Mouse (Mus musculus) heart, postnatal 25 days (tissue): ENCODE measurements at regions not wholly inside any gene's neighbourhood (a gene's known extent, or its start where the extent isn't known, plus 50 kb on each side); places are given as distances from the start of the nearest gene placed in this dataset.

Source experiments
- DNase-seq: peaks from one replicate; pipeline ENCODE4 v3.0.0; 2022; ENCODE audit warnings: low spot score
- intact Hi-C: fragments of 180-260 bp; cut with DNase I; formaldehyde crosslinking; loops from one replicate; pipeline ENCODE4 v1.15.1; 2025

GRCm38 (mm10) chr1:75612083-75612720, 66.1 kb downstream of the Slc4a3 start:
- no peak for DNase-seq
- intact Hi-C loops = no loop called here

GRCm38 (mm10) chr1:75613206-75613605, 67.1 kb downstream of the Slc4a3 start:
- intact Hi-C loops = no loop called here
- DNase-seq = no peak

- DNase-seq = no peak
- intact Hi-C loops = no loop called here
These were observed 70.9 kb downstream of the Slc4a3 start for GRCm38 (mm10) chr1:75616971-75617370.

GRCm38 (mm10) chr1:75618367-75618790, 72.3 kb downstream of the Slc4a3 start:
- DNase-seq = no peak
- intact Hi-C loops = no loop called here

GRCm38 (mm10) chr1:75630287-75630686, 84.2 kb downstream of the Slc4a3 start:
- DNase-seq = no peak
- intact Hi-C loops = no loop called here

- DNase-seq = no peak
- intact Hi-C loops = no loop called here
These were observed 85.7 kb downstream of the Slc4a3 start for GRCm38 (mm10) chr1:75631729-75632128.

GRCm38 (mm10) chr1:75635591-75635990, 89.5 kb downstream of the Slc4a3 start:
- intact Hi-C loops = no loop called here
- DNase-seq = no peak

GRCm38 (mm10) chr1:75639031-75640001, 93.2 kb downstream of the Slc4a3 start:
- intact Hi-C loops = no loop called here

GRCm38 (mm10) chr1:75642496-75642895, 96.4 kb downstream of the Slc4a3 start:
- intact Hi-C loops = no loop called here
- DNase-seq = no peak

More at GRCm38 (mm10) chr1:75639031-75640001, 93.2 kb downstream of the Slc4a3 start:
- no peak for DNase-seq

- intact Hi-C loops = loop anchor here (2.0 to 10.0 kb wide), 2 partner anchors 272 to 1864 kb away; no protein-coding TSS in a partner anchor
- no peak for DNase-seq
These were observed 106.5 kb downstream of the Slc4a3 start for GRCm38 (mm10) chr1:75652547-75652946.

- no peak for DNase-seq
- intact Hi-C loops = loop anchor here (2.0 to 10.0 kb wide), 2 partner anchors 272 to 1864 kb away; no protein-coding TSS in a partner anchor
These were observed 107.0 kb downstream of the Slc4a3 start for GRCm38 (mm10) chr1:75652987-75653573.

- intact Hi-C loops = loop anchor here (2.0 to 10.0 kb wide), 2 partner anchors 271 to 1863 kb away; no protein-coding TSS in a partner anchor
- peak; percentile 46 for DNase-seq
These were observed 107.6 kb downstream of the Slc4a3 start for GRCm38 (mm10) chr1:75653671-75654076.

GRCm38 (mm10) chr1:75656592-75656991, 110.5 kb downstream of the Slc4a3 start:
- DNase-seq = no peak
- intact Hi-C loops = loop anchor here (10.0 kb wide), 1 partner anchor 268 kb away; no protein-coding TSS in a partner anchor

GRCm38 (mm10) chr1:75660336-75661100, 114.5 kb downstream of the Slc4a3 start:
- no peak for DNase-seq
- intact Hi-C loops = no loop called here

- intact Hi-C loops = no loop called here
- DNase-seq = no peak
These were observed 116.3 kb downstream of the Slc4a3 start for GRCm38 (mm10) chr1:75662141-75662990.

GRCm38 (mm10) chr1:75667736-75668269, 121.7 kb downstream of the Slc4a3 start:
- no peak for DNase-seq
- intact Hi-C loops = no loop called here

- intact Hi-C loops = no loop called here
- no peak for DNase-seq
These were observed 130.2 kb downstream of the Slc4a3 start for GRCm38 (mm10) chr1:75676295-75676694.

GRCm38 (mm10) chr1:75677695-75678094, 131.6 kb downstream of the Slc4a3 start:
- DNase-seq = no peak
- intact Hi-C loops = no loop called here
